Mouse (Mus musculus) lung, postnatal 14 days (tissue): ENCODE measurements around the gene Gm6588.
A peak's percentile ranks its signal among the peaks of the same experiment; 100 is the strongest.
"Not testable (repeated sequence)": the region's sequence is repeated elsewhere in the genome, so short reads cannot be mapped to it uniquely, and the experiment has no call there.

Source experiments
- DNase-seq: peaks from one replicate; pipeline ENCODE4 v3.0.0; 2021

Gm6588 gene

DNA sequence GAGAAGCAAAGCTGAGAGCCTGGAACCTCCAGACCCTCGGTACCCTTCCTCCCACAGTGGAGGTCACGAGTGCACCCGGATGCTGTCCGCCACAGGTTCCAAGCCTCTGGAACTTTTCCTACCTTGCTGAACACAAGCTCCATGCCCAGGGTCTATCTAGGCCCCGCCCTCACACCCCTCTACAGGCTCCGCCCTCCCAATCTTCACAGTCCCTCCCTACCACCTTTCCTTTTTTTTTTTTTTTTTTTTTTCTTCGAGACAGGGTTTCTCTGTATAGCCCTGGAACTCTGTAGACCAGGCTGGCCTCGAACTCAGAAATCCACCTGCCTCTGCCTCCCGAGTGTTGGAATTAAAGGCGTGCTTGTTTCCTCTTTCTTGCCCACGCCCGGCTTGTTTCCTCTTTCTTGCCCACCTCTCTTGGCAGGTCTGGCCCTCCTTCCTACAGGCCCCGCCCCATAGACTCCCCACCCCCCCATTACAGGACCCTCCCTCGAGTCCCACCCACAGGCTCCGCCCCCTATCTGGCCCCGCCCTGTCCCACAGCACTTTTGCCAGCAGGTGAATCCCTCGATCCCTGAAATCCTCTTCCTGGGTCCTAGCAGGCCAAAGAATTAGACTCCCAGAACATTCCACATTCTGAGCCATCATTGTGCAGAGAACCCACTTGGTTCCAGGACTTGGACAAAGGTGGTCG is at the start of gene Gm6588:
Gene Gm6588 (plus strand): TSS at position 680 of the 694 bp plus-strand sequence.
- no peak for DNase-seq

DNA sequence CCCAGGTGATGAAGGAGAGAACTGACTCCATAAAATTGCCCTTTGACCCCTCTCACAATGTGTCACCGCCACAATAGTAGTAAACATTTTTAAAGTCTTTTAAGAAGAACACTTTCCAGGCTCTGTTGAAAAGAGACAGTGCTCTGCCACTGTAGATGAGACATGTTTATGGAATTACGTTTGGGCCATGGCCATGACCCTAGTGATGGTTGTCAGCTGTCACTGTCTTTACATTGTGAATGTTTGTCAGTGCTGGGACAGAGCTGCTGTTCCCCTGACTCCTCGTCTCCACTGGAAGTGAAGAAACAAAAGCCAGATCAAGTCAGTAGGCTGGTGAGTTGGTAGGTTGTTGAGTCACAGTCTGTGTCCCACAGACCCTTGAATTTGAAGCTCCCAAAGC is 46.8 kb upstream of the Gm6588 start:
- DNase-seq: no peak

DNA sequence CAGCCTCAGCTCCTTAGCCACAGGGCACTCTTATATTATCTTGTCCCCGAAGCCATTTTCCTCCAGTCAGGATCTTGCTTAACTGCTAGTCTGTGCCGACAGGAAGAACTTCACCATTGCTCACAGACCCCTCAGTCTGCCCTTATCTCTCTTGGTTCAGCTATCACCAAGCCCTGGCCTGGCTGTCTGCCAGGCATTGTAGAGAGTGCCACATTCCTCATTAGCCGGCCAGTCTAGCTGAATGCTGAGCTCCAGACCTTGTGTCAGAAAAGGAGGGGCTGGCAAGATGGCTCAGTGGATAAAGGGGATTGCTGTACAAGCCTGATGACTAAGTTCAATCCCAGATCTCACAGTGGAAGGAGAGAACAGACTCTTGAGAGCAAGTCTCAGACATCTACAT is 43.2 kb upstream of the Gm6588 start:
- DNase-seq: no peak

DNA sequence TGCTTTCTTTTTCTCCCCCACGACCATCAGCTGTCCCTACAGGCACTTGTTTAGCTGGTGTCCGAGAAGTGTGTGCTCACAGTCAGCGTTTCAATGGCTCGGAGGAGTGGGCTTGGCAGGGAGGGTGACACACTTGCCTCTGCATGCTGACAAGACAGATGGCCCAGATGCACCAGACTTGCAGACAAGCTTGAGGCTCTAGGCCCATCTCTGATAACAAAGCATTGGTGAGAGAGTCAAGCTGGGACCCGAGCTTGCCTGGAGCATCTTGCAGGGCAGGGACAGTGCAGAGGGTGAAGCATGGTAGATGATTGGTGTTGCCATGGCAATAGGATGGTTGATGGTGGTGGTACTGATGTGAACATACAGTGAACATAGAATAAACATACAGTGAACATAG is 40.0 kb upstream of the Gm6588 start:
- no peak for DNase-seq

DNA sequence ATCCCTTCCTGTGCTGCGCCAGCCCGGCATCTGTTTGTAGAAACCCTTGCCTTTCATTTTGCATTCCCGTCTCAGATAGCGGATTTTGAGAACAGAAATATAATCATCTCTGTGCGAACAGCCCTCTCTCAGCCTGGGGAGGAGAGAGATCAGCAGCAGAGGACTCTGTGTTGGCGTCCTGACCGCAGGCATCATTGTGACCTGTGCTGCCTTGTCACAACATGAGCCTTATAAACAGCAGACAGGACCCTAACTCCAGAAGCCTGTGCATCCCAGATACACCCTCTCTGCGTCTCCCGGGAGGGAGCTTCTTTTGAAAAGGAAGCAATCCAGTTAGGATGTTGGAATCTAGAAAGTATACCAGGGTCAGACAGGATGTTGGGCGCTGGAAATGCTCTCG is 38.2 kb upstream of the Gm6588 start:
- DNase-seq: no peak

DNA sequence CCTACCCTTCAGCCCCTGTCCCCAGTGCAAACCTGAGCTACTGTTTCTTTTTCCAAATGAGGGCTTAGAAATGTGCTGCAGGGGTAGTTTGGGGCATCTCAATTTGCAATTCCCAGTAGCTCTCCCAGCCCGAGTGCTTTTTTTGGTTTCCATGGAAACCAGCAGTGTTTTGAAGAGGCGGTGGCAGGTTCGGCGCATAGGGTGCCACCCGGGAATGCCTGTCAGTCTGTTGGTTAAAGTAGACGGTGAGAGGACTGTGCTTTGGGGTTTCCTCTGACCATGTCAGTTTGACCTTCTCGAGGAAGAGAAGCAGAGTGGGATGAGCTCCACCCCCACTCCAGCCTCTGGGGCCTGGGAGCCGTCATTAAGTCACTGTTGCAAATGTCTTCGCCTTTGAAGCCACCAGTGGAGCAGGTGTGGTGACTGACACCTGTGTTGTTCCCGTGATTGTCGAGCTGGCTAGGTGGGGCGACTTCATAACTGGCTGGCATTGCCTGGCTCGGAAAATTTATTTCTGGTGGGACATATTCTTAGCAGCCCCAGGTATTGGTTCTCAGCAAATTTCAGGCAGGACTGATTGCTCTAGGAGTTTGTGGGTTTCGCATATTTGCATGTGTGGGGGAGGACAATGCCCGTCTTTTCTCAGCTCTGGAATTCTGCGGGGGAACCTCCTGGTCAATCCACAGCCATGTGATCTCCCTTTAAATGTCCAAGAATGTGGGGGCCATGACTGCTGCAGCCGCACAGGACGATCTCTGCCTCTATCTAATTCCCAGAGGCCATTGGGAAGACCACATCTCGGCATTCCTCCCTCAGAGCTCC is 37.5 kb upstream of the Gm6588 start:
- DNase-seq: no peak

DNA sequence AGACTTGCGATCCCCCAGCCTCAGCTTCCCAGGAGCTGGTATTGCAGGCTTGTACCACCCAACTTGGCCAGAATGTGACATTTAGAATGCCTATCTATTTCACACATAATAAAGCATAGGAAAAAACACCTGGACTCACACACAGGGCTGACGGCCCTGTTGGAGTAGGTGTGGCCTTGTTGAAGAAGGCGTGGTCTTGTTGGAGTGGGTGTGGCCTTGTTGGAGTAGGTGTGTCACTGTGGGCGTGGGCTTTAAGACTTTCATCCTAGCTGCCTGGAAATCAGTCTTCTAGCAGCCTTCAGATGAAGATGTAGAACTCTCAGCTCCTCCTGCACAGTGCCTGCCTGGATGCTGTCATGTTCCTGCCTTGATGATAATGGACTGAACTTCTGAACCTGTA is 36.4 kb upstream of the Gm6588 start:
- DNase-seq: not testable (repeated sequence)

DNA sequence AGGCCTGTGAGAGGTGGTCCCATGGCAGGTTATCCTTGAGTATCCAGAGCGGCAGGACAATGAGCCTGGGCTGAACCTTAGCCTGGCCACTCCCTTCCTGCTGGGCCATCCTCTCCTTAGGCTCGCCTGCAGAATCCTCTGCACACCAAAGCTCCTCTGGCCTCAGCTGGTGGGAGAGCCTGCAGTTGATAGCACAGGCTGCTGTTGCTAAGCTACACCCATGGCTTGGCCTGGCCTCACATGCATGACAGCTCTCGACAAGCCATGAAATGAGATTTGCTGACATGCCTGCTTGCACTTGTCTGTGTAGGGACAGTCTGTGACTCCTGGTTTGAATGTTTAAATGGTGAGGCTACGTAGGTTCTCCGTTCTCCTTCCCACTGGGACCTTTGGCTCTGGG is 32.6 kb upstream of the Gm6588 start:
- no peak for DNase-seq

DNA sequence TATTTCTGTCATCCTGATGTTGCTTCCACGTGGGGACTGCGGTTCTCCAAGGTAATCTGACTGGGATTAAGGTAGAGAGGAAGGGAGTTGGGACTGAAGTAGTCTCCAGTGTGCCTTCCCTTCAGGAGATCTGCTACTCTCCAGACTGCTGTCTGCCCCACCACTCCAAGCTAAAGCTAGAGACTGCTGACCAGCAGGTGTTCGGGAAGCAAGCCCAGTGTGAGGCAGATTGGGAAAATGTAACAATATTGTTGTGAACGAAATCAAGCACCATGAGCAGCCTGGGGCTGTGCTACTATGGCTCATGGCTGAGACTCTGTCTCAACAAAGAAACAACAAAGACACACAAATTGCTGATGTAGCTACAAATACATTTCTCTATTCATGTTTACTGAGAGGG is 31.2 kb upstream of the Gm6588 start:
- no peak for DNase-seq

DNA sequence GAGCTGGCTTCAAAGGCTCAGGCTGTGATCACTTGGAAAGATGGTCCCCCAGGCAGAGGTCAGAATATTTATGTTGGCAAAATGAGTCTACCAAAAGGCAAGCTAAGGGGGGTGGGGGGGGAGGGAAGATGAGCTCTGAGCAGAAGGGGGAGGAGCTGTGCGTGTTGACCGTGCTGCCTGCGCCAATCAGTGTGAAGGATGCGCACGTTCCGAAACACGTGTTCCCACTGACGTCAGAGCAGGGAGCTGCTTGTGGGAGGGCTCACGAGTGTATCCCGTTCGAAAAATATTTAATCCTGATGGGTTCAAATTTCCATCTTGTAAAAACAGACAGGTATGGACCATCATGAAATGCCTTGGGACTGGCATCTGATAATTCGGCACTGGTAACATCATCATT is 29.7 kb upstream of the Gm6588 start:
- DNase-seq: no peak

DNA sequence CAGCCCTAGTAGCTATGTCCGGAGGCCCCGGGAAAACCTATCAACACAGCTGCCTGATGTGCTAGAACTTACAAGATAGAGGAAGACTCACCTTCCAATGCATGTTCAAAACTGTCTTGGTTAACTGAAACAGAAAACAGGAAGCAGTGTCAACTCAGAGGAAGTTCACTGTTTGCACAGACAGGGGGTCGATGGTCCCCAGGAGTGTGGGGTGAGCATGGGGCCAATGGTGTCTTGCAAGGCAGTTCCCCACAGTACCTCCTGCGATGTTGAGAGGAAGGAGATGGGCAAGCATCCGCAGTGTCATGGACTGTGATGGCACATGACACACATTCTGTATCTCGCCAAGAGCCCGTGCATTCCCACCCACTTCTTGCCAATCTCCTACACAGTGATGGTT is 22.6 kb upstream of the Gm6588 start:
- no peak for DNase-seq

DNA sequence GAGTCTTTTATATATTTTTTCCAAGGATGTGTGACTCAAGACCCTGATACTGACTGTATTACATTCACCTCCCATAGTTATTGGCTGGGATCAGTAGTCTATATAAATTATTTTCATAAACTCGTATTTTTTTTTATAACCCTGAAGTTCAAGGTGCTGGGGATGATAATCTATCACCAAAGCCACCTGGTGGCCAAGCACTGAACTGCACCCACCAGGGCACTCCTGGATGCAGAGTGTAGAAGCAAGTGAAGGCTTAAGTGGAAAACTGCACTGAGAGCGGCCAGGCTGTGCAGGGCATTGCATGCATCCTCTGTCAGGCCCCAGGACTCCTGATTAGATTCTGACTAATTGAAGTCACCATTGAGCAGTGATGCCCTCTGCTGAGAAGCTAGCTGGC is 21.9 kb upstream of the Gm6588 start:
- DNase-seq: peak; percentile 70

DNA sequence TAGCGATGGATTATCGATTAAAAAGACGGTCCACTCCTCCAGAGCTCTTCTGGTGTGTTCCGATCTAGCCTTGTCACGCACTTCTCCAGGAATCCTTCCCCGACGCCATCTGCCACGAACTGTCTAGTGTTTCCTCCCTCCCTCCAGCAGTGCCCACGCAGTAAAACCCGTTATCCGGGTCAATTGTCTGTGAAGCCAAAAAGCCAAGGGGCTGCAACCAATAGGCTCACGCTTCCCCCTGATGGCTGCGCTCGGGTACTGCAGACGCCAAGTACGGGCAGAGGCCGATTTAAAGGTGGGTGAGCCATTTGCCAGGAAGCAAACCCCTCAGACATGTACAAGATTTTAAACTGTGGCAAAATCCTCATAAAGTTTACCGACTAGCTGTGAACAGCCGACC is 20.3 kb upstream of the Gm6588 start:
- peak; percentile 71 for DNase-seq

DNA sequence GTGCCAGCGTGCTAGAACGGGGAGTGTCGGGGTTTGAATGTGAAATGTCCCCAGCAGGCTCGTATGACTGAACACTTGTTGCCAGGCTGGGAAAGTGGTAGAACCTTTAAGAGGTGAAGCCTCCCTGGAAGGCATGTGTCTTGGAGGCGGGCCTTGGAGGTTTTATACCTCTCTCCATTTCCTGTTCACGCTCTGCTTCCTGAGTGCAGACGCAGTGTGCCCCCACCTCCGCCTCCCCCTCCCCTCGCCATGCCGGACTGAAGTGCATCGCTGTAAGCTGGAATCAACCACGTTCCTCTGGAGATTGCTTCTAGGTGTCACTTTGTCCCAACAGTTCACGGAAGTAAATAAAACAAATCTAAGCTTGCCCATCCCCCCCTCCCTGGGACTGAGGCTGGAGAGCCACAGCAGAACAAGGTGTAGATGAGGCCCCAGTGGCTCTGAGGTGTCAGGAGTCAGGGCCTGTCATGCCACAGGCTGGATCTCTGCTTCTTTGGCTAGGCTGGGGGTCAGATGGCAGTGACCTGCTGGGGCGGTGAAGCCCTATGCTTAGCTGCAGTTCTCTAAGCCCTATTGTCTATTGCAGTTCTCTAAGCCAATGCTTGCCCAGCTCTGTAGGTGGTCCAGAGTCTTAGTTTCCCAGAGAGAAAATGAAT is 18.0 kb upstream of the Gm6588 start:
- DNase-seq: no peak

DNA sequence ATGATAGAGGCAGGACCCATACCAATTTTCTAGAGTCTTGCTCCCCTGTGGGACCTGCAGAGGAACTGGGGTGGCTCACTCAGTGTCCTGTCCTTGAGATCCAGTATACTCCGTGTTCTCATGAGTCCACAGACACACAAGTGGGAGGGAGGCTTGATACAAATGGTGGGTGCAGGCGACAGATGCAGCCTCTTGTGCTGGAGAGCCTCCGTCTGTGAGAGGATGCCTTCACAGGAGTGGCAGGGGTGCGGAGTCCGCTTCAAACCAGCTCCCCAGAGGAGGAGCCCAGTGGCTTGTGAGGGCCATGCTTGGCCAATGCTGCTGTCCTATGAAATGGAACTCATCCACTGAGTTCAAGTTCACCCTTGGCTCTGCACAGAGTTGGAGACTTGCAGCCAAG is 17.2 kb upstream of the Gm6588 start:
- DNase-seq: no peak

DNA sequence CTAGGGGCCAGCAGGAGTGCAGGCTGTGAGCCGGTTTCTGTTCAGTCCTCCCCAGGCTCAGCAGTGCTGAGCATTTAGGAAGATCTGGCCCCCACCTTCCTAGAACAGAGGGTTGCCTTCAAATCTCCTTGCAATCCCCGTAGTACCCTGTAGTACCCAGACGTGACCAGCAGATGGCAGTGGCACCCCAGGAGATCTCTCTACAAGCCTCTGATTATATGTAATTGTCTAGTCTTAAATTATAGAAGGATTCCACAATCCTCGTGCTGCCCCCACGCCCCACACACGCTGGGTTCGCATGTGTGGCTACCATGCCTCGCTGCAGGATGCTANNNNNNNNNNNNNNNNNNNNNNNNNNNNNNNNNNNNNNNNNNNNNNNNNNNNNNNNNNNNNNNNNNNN is 16.2 kb upstream of the Gm6588 start:
- peak; percentile 82 for DNase-seq

DNA sequence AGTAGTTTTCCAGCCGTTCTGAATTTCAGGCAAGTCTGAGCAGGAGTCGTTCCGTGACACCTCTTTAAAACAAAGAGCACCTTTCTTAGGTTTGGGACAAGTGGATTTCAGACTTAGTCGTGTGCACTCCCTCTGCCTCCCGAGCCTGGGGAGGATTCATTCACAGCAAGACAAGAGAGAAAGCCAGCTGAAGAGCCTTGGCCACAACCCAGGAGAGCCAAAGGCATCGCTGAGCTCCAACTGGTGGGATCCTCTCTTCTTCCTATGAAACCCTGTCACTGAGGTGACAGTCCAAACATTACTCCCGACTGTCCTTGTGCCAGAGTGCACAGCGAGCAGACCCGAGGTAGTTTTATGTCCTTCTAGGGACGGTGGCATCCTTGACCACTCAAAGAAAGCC is 10.7 kb upstream of the Gm6588 start:
- no peak for DNase-seq

DNA sequence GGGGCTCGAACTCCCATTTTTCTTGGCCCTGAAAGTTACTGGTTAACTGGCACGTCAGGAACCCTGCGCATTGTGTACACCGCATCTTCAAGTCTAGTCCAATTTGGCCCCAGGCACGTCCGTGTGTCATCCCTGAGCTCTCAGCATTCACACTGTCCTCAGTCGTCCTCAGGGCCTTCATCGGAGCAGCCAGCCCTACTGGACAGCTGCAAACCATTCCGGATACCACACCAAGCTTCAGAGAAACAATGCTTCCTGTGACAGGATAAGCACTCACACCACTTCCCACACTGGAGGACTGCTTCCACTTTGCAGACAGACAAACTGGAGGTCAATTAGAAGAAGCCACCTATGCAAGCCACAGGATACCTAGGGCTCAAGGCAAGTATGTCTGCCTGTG is 3.9 kb downstream of the Gm6588 start:
- peak; percentile 27 for DNase-seq

DNA sequence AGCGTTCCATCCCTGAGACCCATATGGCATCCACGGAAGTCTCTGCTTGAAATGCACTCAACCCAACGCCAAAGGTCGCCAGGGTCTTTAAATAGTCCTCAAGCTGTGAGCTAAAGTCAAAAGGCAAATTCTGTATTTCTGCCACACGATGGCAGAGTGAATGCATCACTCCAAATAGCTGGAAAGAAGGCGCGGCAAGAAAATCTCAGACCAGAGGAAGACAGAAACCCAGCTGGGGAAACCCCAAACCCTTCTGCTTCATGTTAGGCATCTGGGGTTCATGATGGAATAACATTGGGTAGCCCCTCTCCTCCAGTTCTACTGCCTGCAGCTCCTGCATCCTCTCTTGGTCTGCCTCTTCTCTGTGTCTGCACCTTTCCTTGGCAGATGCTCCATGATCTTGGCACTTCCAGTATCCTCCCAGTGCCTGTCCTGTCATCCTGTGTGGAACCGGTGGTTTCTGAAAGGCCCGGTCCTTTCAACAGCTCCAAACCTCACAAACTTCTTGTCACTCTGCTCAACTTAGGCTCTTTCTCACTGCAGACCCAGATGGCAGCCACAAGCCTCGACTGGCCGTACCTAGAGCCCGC is 5.8 kb downstream of the Gm6588 start:
- DNase-seq: no peak

DNA sequence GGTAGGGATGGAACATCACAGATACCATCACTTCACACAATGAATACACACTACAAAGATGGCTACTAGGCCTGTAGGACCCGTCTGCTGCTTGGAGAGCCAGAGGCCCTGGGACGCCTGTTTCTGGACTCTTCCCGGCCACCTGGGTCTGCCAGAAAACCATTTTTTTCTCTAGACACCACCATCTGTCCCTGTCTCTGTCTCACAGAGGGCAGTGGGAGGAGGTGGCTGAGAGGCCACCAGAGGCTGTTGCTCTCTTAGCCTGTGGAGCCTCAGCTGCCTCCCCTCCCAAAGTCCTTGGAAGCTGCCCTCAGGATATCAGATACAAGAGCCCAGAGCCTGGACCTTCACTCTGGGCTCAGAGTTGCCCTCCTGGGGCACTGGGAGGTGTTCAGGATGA is 10.7 kb downstream of the Gm6588 start:
- no peak for DNase-seq

DNA sequence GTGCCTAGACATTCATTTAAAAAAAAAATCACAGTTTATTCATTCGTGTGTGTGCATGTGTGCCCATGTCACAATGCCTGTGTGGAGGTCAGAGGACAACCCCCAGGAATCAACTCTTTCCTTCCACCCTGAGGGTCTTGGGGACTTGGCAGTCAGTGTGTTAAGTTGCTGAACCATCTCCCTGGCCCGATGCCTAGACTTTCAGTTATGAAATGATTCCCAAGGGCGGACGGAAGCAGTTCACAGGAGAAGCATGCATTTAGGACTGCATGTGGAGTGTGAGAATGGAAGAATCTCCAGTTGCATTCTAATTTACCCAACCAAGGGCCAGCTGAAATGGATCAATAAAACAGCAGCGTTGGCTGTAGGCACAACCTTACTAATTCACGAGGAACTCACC is 17.1 kb downstream of the Gm6588 start:
- DNase-seq: peak; percentile 11

DNA sequence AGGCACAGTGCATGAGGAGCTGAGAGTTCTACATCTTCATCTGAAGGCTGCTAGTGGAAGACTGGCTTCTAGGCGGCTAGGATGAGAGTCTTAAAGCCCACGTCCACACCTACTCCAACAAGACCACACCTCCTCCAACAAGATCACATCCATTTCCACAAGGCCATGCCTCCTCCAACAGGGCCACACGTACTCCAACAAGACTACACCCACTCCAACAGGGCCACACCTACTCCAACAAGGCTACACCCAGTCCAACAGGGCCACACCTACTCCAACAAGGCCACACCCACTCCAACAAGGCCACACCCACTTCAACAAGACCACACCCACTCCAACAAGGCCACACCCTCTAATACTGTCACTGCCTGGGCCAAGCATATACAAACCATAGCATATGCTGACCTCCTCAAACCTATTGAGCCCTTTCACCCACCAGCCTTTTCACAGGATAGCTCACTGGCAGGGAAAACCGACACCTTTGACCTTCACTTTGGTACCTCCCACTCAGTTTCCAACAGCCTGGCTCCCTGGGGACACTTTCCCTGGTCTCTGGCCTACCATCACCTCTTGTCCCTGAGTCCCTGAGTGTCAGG is 19.9 kb downstream of the Gm6588 start:
- DNase-seq: no peak

DNA sequence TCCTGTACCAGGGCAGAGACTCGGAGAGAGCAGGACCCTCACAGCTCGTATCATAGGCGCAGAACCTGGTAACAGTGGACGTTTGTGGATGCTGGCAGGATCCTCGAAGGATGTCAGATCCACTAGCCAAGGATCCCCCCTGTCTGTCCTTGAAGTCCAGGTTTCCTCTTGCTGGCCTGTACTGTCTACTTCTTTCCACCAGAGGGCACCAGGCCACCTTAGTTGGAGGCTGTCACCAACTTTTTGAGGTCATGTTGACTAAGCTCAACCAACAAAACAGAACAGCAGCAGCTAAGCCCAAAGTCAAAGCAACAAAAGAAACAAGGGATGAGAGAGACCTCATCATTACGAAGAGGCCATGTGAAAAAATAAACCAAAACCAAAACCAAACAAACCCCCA is 20.9 kb downstream of the Gm6588 start:
- DNase-seq: peak; percentile 62
